Mouse (Mus musculus): ENCODE data around the gene Tspan32. TPM values are rescaled to one million over a fixed set of nuclear protein-coding genes. Genes with fewer than 3 reads are reported as not detected.

Tspan32 gene
- polyA plus RNA-seq, 1 experiment = 152 TPM

DNA sequence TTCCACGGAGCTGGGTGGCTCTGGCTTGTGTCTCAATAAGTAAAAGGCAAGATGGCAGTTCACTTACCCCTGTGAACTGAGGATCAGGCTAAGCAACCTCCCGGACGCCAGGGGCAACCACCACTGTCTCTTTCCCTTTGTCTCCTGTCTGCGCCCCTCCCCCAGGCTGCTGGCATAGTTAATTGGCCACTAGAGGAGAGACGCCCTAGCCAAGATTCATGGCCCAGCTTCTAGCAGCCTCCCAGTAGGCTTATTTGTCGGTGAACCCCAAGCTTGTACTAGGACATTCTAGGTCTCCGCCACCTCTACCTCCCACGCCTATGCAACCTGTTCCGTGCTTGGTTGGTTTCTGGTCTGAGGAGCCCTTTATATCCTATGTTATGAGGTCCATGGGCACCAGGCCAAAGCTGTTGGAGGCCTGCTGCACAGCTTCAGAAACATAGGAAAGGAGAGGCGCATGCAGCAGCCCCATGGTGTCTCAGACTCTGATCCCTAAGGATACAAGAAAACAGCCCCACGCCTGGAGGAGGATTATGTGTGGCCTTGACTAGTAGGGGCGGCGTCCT, 63.6 kb downstream of the Tspan32 start:
- peak overlapping the region; percentile 73 for H3K27ac ChIP-seq (ENCODE audit: control insufficient read depth, insufficient read depth, low read depth, low read length, poor library complexity)
- peak overlapping the region; percentile 86 for H3K4me3 ChIP-seq (replicated peaks; ENCODE audit: control insufficient read depth, low read depth, low read length)
- TF ChIP-seq POLR2A (IDR thresholded peaks at IDR 0.05; ENCODE audit: borderline replicate concordance, control insufficient read depth, low read depth, low read length) (no peak), CTCF (IDR thresholded peaks at IDR 0.05; ENCODE audit: control insufficient read depth, insufficient read depth, low read length) (no peak)
- H3K4me1 ChIP-seq (ENCODE audit: control insufficient read depth, insufficient read depth, low read length) = peaks cover 10% of the 10 kb centered on the region; the same call in 1 of the 2 replicates
- 76% methylated on average over 13 of the region's 13 CpGs for WGBS

DNA sequence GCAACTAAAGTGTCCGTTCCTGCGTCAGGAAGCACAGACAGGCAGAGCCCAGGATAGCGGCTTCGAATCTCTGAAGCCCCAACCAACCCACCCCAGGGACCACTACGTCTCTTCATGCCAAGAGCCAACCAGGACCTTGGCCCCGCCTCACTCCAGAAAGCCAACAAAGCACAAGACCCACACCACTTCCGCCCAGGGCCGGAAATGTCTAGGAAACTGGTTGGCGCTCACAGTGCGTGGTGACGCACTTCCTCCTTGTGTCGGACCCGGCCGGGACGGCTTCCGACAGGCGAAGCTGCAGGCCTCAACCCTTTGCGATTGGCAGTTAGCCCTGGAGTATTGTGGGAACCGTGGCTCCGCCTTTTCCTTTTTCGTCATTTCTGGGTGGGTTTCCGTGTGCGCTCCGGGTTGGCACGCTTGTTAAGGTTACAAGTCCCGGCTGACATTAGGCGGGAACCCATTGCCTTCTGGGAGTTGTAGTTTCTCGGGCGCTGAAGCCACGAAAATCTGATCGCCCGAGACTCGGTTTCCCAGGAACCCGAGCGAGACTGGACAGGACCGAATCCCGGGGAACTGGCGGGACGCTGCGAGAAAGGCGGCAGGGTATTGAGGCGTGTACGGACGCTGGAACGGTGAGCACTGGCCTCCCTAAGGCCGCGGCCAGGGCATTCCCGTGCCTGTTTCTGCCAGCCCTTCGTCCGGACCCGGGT, 64.2 kb downstream of the Tspan32 start, which contains the start of gene Tssc4:
TSS of gene Tssc4 (plus strand) at position 368 of the 710 bp plus-strand sequence.
- peak within 1 kb of the TSS; percentile 73 for H3K27ac ChIP-seq (ENCODE audit: control insufficient read depth, insufficient read depth, low read depth, low read length, poor library complexity)
- under 1% methylated on average over 51 of the region's 51 CpGs for WGBS
- H3K4me1 ChIP-seq (ENCODE audit: control insufficient read depth, insufficient read depth, low read length) = peaks cover 10% of the 10 kb centered on the region; the same call in 1 of the 2 replicates
- H3K4me3 ChIP-seq (replicated peaks; ENCODE audit: control insufficient read depth, low read depth, low read length) = peak within 1 kb of the TSS; percentile 86
- TF ChIP-seq POLR2A (IDR thresholded peaks at IDR 0.05; ENCODE audit: borderline replicate concordance, control insufficient read depth, low read depth, low read length) (peak; percentile 80; the same call in 1 of the 2 replicates), CTCF (IDR thresholded peaks at IDR 0.05; ENCODE audit: control insufficient read depth, insufficient read depth, low read length) (no peak)

Other genes starting within 250 kb of the Tspan32 start
- gene Th, start 73.9 kb upstream of the Tspan32 start, polyA plus RNA-seq (2011; ENCODE audit: insufficient read depth, insufficient read length, low replicate concordance, missing spikeins) = not detected in 2 replicates
- gene Ascl2, start 35.8 kb upstream of the Tspan32 start, polyA plus RNA-seq (2011; ENCODE audit: insufficient read depth, insufficient read length, low replicate concordance, missing spikeins) = 0.61 TPM in 1 of 2 replicates, not detected in the other
- gene Cd81, start 47.7 kb downstream of the Tspan32 start, polyA plus RNA-seq (2011; ENCODE audit: insufficient read depth, insufficient read length, low replicate concordance, missing spikeins) = 51.9 and 92.5 TPM in 2 replicates
- gene Tssc4, start 64.2 kb downstream of the Tspan32 start, polyA plus RNA-seq (2011; ENCODE audit: insufficient read depth, insufficient read length, low replicate concordance, missing spikeins) = 35.9 and 48.2 TPM in 2 replicates
- not detected in 2 replicates for gene Trpm5, start 89.6 kb downstream of the Tspan32 start, polyA plus RNA-seq (2011; ENCODE audit: insufficient read depth, insufficient read length, low replicate concordance, missing spikeins)
- gene Kcnq1, start 101.3 kb downstream of the Tspan32 start, polyA plus RNA-seq (2011; ENCODE audit: insufficient read depth, insufficient read length, low replicate concordance, missing spikeins) = 1.3 TPM in 1 of 2 replicates, not detected in the other

Data from bone marrow, adult 2 months (tissue).